Mouse (Mus musculus): ENCODE data around the gene Gpr161. TPM values are rescaled to one million over a fixed set of nuclear protein-coding genes. Genes with fewer than 3 reads are reported as not detected.

Gpr161 gene
- polyA plus RNA-seq, 1 experiment, result not detected

- no peak for TF ChIP-seq GATA1 (IDR thresholded peaks at IDR 0.05; ENCODE audit: low read length)
Observed at GRCm38 (mm10) chr1:165301108-165301507, 5.5 kb downstream of the Gpr161 start.

- no peak for TF ChIP-seq GATA1 (IDR thresholded peaks at IDR 0.05; ENCODE audit: low read length)
Observed at GRCm38 (mm10) chr1:165301567-165301966, 6.0 kb downstream of the Gpr161 start.

GRCm38 (mm10) chr1:165302455-165303208 is 7.0 kb downstream of the Gpr161 start:
- TF ChIP-seq GATA1 (IDR thresholded peaks at IDR 0.05; ENCODE audit: low read length), result no peak

GRCm38 (mm10) chr1:165303209-165303608 is 7.6 kb downstream of the Gpr161 start:
- TF ChIP-seq GATA1 (IDR thresholded peaks at IDR 0.05; ENCODE audit: low read length), result no peak

GRCm38 (mm10) chr1:165304341-165304740 is 8.8 kb downstream of the Gpr161 start:
- TF ChIP-seq GATA1 (IDR thresholded peaks at IDR 0.05; ENCODE audit: low read length), result no peak

GRCm38 (mm10) chr1:165308180-165308579 is 12.6 kb downstream of the Gpr161 start:
- TF ChIP-seq GATA1 (IDR thresholded peaks at IDR 0.05; ENCODE audit: low read length), result no peak

GRCm38 (mm10) chr1:165316361-165316760 is 20.8 kb downstream of the Gpr161 start:
- no peak for TF ChIP-seq GATA1 (IDR thresholded peaks at IDR 0.05; ENCODE audit: low read length)

- no peak for TF ChIP-seq GATA1 (IDR thresholded peaks at IDR 0.05; ENCODE audit: low read length)
Observed at GRCm38 (mm10) chr1:165320141-165320934, 24.7 kb downstream of the Gpr161 start.

GRCm38 (mm10) chr1:165321393-165321861 is 25.8 kb downstream of the Gpr161 start:
- TF ChIP-seq GATA1 (IDR thresholded peaks at IDR 0.05; ENCODE audit: low read length), result no peak

- no peak for TF ChIP-seq GATA1 (IDR thresholded peaks at IDR 0.05; ENCODE audit: low read length)
Observed at GRCm38 (mm10) chr1:165321891-165322290, 26.3 kb downstream of the Gpr161 start.

- peak; percentile 42 for TF ChIP-seq GATA1 (IDR thresholded peaks at IDR 0.05; ENCODE audit: low read length)
Observed at GRCm38 (mm10) chr1:165322934-165323333, 27.3 kb downstream of the Gpr161 start.

GRCm38 (mm10) chr1:165327370-165327769 is 31.8 kb downstream of the Gpr161 start:
- no peak for TF ChIP-seq GATA1 (IDR thresholded peaks at IDR 0.05; ENCODE audit: low read length)

GRCm38 (mm10) chr1:165327831-165328230 is 32.2 kb downstream of the Gpr161 start:
- no peak for TF ChIP-seq GATA1 (IDR thresholded peaks at IDR 0.05; ENCODE audit: low read length)

- TF ChIP-seq GATA1 (IDR thresholded peaks at IDR 0.05; ENCODE audit: low read length), result no peak
Observed at GRCm38 (mm10) chr1:165330859-165331258, 35.3 kb downstream of the Gpr161 start.

- TF ChIP-seq GATA1 (IDR thresholded peaks at IDR 0.05; ENCODE audit: low read length), result no peak
Observed at GRCm38 (mm10) chr1:165332797-165333196, 37.2 kb downstream of the Gpr161 start.

GRCm38 (mm10) chr1:165342126-165342525 is 46.5 kb downstream of the Gpr161 start:
- TF ChIP-seq GATA1 (IDR thresholded peaks at IDR 0.05; ENCODE audit: low read length), result no peak

Measured in G1E-ER4 (cell line).